Comparison of ENCODE assay signal across 11 mouse cellular contexts in genomic region chr7:140908181-140908580, GRCm38 (mm10). TPM values are rescaled to one million over a fixed set of nuclear protein-coding genes. Genes with fewer than 3 reads are reported as not detected.
DNase-seq lines count a peak whose midpoint lies in the region; ATAC-seq and TF ChIP-seq lines count a peak whose summit lies in the region.
"Had no signal": no experiment of that assay in that cellular context is flagged by ENCODE, and none has a peak within 500 bp of the region (broad histone marks: within the 10 kb centered on the region; RNA-seq: fewer than 3 reads in every experiment).

No protein-coding gene starts in this region.

- no peaks in the 10 kb centered on the region for H3K9me3 ChIP-seq in forebrain, embryonic 12.5 days
- H3K9me3 ChIP-seq in forebrain, embryonic 15.5 days: no peaks in the 10 kb centered on the region
- no peaks in the 10 kb centered on the region for H3K9me3 ChIP-seq in limb, embryonic 13.5 days
- H3K9me3 ChIP-seq in stomach, embryonic 14.5 days (ENCODE audit: control insufficient read depth, low read depth, low read length): no peaks in the 10 kb centered on the region

- no peak for TF ChIP-seq EP300 in heart, adult 2 months (IDR thresholded peaks at IDR 0.05; ENCODE audit: insufficient read depth, low read depth, low read length)

- no peaks in the 10 kb centered on the region for H3K36me3 ChIP-seq in forebrain, embryonic 12.5 days (replicated peaks)
- H3K36me3 ChIP-seq in forebrain, embryonic 15.5 days: no peaks in the 10 kb centered on the region
- H3K36me3 ChIP-seq in limb, embryonic 13.5 days: no peaks in the 10 kb centered on the region
- H3K36me3 ChIP-seq in stomach, embryonic 14.5 days (ENCODE audit: control insufficient read depth, insufficient read depth, low read length): no peaks in the 10 kb centered on the region
- no peaks in the 10 kb centered on the region for H3K36me3 ChIP-seq in heart, adult 2 months (ENCODE audit: control insufficient read depth, insufficient read depth, low read length)

- intact Hi-C loops in heart, adult 2 months (cut with DNase I): loop anchor here (1.0 to 5.0 kb wide), 6 partner anchors 33 to 268 kb away; partner anchors contain the start of genes Gm45717, Ifitm2 and Pgghg

- H3K79me2 ChIP-seq in heart, adult 2 months (replicated peaks; ENCODE audit: control insufficient read depth, insufficient read depth, low read length): no peaks in the 10 kb centered on the region

- WGBS in forebrain, embryonic 12.5 days: 52% methylated on average over 7 of the region's 7 CpGs
- 52% methylated on average over 7 of the region's 7 CpGs for WGBS in forebrain, embryonic 15.5 days
- 40% methylated on average over 7 of the region's 7 CpGs for WGBS in lung, adult 2 months
- WGBS in limb, embryonic 13.5 days: 48% methylated on average over 7 of the region's 7 CpGs
- 50% methylated on average over 7 of the region's 7 CpGs for WGBS in stomach, embryonic 14.5 days
- 58% methylated on average over 7 of the region's 7 CpGs for WGBS in heart, adult 2 months

- peaks cover 4% of the 10 kb centered on the region; the same call in 1 of the 2 replicates for H3K4me1 ChIP-seq in forebrain, embryonic 12.5 days
- peaks cover 5% of the 10 kb centered on the region for H3K4me1 ChIP-seq in forebrain, embryonic 15.5 days
- peaks cover 3% of the 10 kb centered on the region for H3K4me1 ChIP-seq in lung, adult 2 months (ENCODE audit: control insufficient read depth, insufficient read depth, low read length)
- H3K4me1 ChIP-seq in limb, embryonic 13.5 days: peaks cover 7% of the 10 kb centered on the region
- no peaks in the 10 kb centered on the region for H3K4me1 ChIP-seq in stomach, embryonic 14.5 days (ENCODE audit: control insufficient read depth, insufficient read depth, low read length)
- H3K4me1 ChIP-seq in heart, adult 2 months (ENCODE audit: control insufficient read depth, insufficient read depth, low read length): no peaks in the 10 kb centered on the region

- H3K27me3 ChIP-seq in forebrain, embryonic 12.5 days: no peaks in the 10 kb centered on the region
- no peaks in the 10 kb centered on the region for H3K27me3 ChIP-seq in forebrain, embryonic 15.5 days
- H3K27me3 ChIP-seq in limb, embryonic 13.5 days: no peaks in the 10 kb centered on the region
- H3K27me3 ChIP-seq in stomach, embryonic 14.5 days (ENCODE audit: control insufficient read depth, insufficient read depth, low read length): no peaks in the 10 kb centered on the region
- H3K27me3 ChIP-seq in heart, adult 2 months (ENCODE audit: control insufficient read depth, insufficient read depth, low read length): no peaks in the 10 kb centered on the region

- TF ChIP-seq CTCF in lung, adult 2 months (IDR thresholded peaks at IDR 0.05; ENCODE audit: insufficient read depth, low read length): no peak
- no peak for TF ChIP-seq CTCF in heart, adult 2 months (IDR thresholded peaks at IDR 0.05)

- peak overlapping the region; percentile 61; the same call in 1 of the 2 replicates for H3K4me2 ChIP-seq in forebrain, embryonic 12.5 days
- H3K4me2 ChIP-seq in forebrain, embryonic 15.5 days (replicated peaks): no peak overlapping the region
- peak overlapping the region; percentile 75 for H3K4me2 ChIP-seq in limb, embryonic 13.5 days (replicated peaks)
- no peak overlapping the region for H3K4me2 ChIP-seq in stomach, embryonic 14.5 days (replicated peaks; ENCODE audit: low read depth, low read length)

- H3K9ac ChIP-seq in forebrain, embryonic 12.5 days: no peak overlapping the region; the same call in 1 of the 2 replicates
- no peak overlapping the region for H3K9ac ChIP-seq in forebrain, embryonic 15.5 days (replicated peaks)
- H3K9ac ChIP-seq in limb, embryonic 13.5 days: no peak overlapping the region
- H3K9ac ChIP-seq in stomach, embryonic 14.5 days (replicated peaks; ENCODE audit: low read depth, low read length): no peak overlapping the region
- H3K9ac ChIP-seq in heart, adult 2 months (ENCODE audit: low read depth, low read length): no peak overlapping the region

- peak; percentile 52 for DNase-seq in lung, postnatal 10 days
- DNase-seq in lung, adult 2 months: no peak
- DNase-seq in heart, adult 2 months: no peak
- no peak for DNase-seq in ovary, postnatal 10 days (ENCODE audit: low spot score)

- no peak overlapping the region for H3K4me3 ChIP-seq in forebrain, embryonic 12.5 days (replicated peaks)
- no peak overlapping the region for H3K4me3 ChIP-seq in forebrain, embryonic 15.5 days
- H3K4me3 ChIP-seq in lung, adult 2 months (replicated peaks; ENCODE audit: extremely low read depth, low read depth, low read length): no peak overlapping the region
- peak overlapping the region; percentile 44; the same call in 1 of the 2 replicates for H3K4me3 ChIP-seq in limb, embryonic 13.5 days
- H3K4me3 ChIP-seq in stomach, embryonic 14.5 days (ENCODE audit: low read depth, low read length): no peak overlapping the region
- no peak overlapping the region for H3K4me3 ChIP-seq in heart, adult 2 months

- no peak overlapping the region for H3K27ac ChIP-seq in forebrain, embryonic 12.5 days
- no peak overlapping the region for H3K27ac ChIP-seq in forebrain, embryonic 15.5 days (replicated peaks)
- H3K27ac ChIP-seq in limb, embryonic 13.5 days: no peak overlapping the region
- no peak overlapping the region for H3K27ac ChIP-seq in stomach, embryonic 14.5 days (ENCODE audit: low read length)
- H3K27ac ChIP-seq in heart, adult 2 months: no peak overlapping the region
- H3K27ac ChIP-seq: macrophage had no signal

- TF ChIP-seq POLR2A in lung, adult 2 months (IDR thresholded peaks at IDR 0.05; ENCODE audit: borderline replicate concordance, extremely low read depth, low read depth, low read length): no peak
- no peak for TF ChIP-seq POLR2A in heart, adult 2 months (IDR thresholded peaks at IDR 0.05; ENCODE audit: insufficient read depth, low read depth, low read length)

- ATAC-seq in forebrain, embryonic 12.5 days (ENCODE audit: low FRiP score): no peak
- no peak for ATAC-seq in forebrain, embryonic 15.5 days (replicated peaks)
- no peak for ATAC-seq in limb, embryonic 13.5 days (ENCODE audit: low FRiP score, low read depth)
- ATAC-seq in stomach, embryonic 14.5 days (ENCODE audit: insufficient number of reproducible peaks, insufficient read depth, low FRiP score, low read depth): 0 out of 2 replicates have a peak, but pooled peaks have one; percentile 3

RNA-seq across cellular contexts. Expression of gene Cox8b, which starts 7.9 kb away (rescaled TPM):
- not detected in 2 replicates for polyA plus RNA-seq in forebrain, embryonic 12.5 days (2016; fragmentation: Nextera tagmentation; extraction: Ambion mirVana)
- polyA plus RNA-seq in forebrain, embryonic 15.5 days (2015; fragmentation: Nextera tagmentation; extraction: Ambion mirVana): not detected in 2 replicates
- polyA plus RNA-seq in lung, adult 2 months (2012; rRNA removed): 46.7 and 104 TPM in 2 replicates
- 9.3 and 10.0 TPM in 2 replicates for polyA plus RNA-seq in limb, embryonic 13.5 days (2015; fragmentation: Nextera tagmentation; extraction: Ambion mirVana)
- polyA plus RNA-seq in stomach, embryonic 14.5 days (2014; fragmentation: Nextera tagmentation; extraction: Ambion mirVana): 0.87 TPM in 1 of 2 replicates, not detected in the other
- 1,000 to 10,000 TPM; 2,777 to 3,250 TPM for total RNA-seq in heart, adult 2 months (2021)
- polyA plus RNA-seq in heart, adult 2 months (2012; rRNA removed): 1,727 and 2,194 TPM in 2 replicates
- total RNA-seq: hematopoietic stem cell, adult 5-6 weeks had no signal
- polyA plus RNA-seq: macrophage; neural tube, embryonic 14.5 days had no signal

RNA-seq across cellular contexts. Expression of gene Nlrp6, which starts 12.5 kb away (rescaled TPM):
- polyA plus RNA-seq in forebrain, embryonic 12.5 days (2016; fragmentation: Nextera tagmentation; extraction: Ambion mirVana): 0.13 and 0.17 TPM in 2 replicates
- 0.24 and 0.28 TPM in 2 replicates for polyA plus RNA-seq in forebrain, embryonic 15.5 days (2015; fragmentation: Nextera tagmentation; extraction: Ambion mirVana)
- 0.07 and 0.31 TPM in 2 replicates for polyA plus RNA-seq in lung, adult 2 months (2012; rRNA removed)
- 0.05 and 0.06 TPM in 2 replicates for polyA plus RNA-seq in limb, embryonic 13.5 days (2015; fragmentation: Nextera tagmentation; extraction: Ambion mirVana)
- polyA plus RNA-seq in stomach, embryonic 14.5 days (2014; fragmentation: Nextera tagmentation; extraction: Ambion mirVana): 1.2 and 2.2 TPM in 2 replicates
- under 1 TPM in 1 of 2 experiments, not detected in 1; 0.07 TPM for total RNA-seq in heart, adult 2 months (2021)
- polyA plus RNA-seq in heart, adult 2 months (2012; rRNA removed): 0.04 and 0.06 TPM in 2 replicates
- polyA plus RNA-seq: macrophage had no signal

RNA-seq across cellular contexts. Expression of gene Sirt3, which starts 26.1 kb away (rescaled TPM):
- polyA plus RNA-seq in forebrain, embryonic 12.5 days (2016; fragmentation: Nextera tagmentation; extraction: Ambion mirVana): 24.7 and 26.1 TPM in 2 replicates
- 33.6 and 36.5 TPM in 2 replicates for polyA plus RNA-seq in forebrain, embryonic 15.5 days (2015; fragmentation: Nextera tagmentation; extraction: Ambion mirVana)
- 21.1 and 27.0 TPM in 2 replicates for polyA plus RNA-seq in lung, adult 2 months (2012; rRNA removed)
- 29.6 and 30.1 TPM in 2 replicates for polyA plus RNA-seq in limb, embryonic 13.5 days (2015; fragmentation: Nextera tagmentation; extraction: Ambion mirVana)
- 21.8 and 23.5 TPM in 2 replicates for polyA plus RNA-seq in stomach, embryonic 14.5 days (2014; fragmentation: Nextera tagmentation; extraction: Ambion mirVana)
- total RNA-seq in heart, adult 2 months (2021): 10 to 100 TPM; 53.1 to 60.6 TPM
- 86.9 and 100 TPM in 2 replicates for polyA plus RNA-seq in heart, adult 2 months (2012; rRNA removed)

RNA-seq across cellular contexts. Expression of gene Psmd13, which starts 26.4 kb away (rescaled TPM):
- polyA plus RNA-seq in forebrain, embryonic 12.5 days (2016; fragmentation: Nextera tagmentation; extraction: Ambion mirVana): 307 and 318 TPM in 2 replicates
- 283 and 287 TPM in 2 replicates for polyA plus RNA-seq in forebrain, embryonic 15.5 days (2015; fragmentation: Nextera tagmentation; extraction: Ambion mirVana)
- 48.8 and 70.4 TPM in 2 replicates for polyA plus RNA-seq in lung, adult 2 months (2012; rRNA removed)
- 251 and 252 TPM in 2 replicates for polyA plus RNA-seq in limb, embryonic 13.5 days (2015; fragmentation: Nextera tagmentation; extraction: Ambion mirVana)
- 136 and 146 TPM in 2 replicates for polyA plus RNA-seq in stomach, embryonic 14.5 days (2014; fragmentation: Nextera tagmentation; extraction: Ambion mirVana)
- total RNA-seq in heart, adult 2 months (2021): 10 to 100 TPM; 72.6 to 86.1 TPM
- polyA plus RNA-seq in heart, adult 2 months (2012; rRNA removed): 50.8 and 71.0 TPM in 2 replicates

RNA-seq across cellular contexts. Expression of gene Pgghg, which starts 33.0 kb away (rescaled TPM):
- polyA plus RNA-seq in forebrain, embryonic 12.5 days (2016; fragmentation: Nextera tagmentation; extraction: Ambion mirVana): 12.7 and 12.9 TPM in 2 replicates
- polyA plus RNA-seq in forebrain, embryonic 15.5 days (2015; fragmentation: Nextera tagmentation; extraction: Ambion mirVana): 8.5 and 8.7 TPM in 2 replicates
- polyA plus RNA-seq in lung, adult 2 months (2012; rRNA removed): 38.1 and 39.3 TPM in 2 replicates
- 25.9 and 28.0 TPM in 2 replicates for polyA plus RNA-seq in limb, embryonic 13.5 days (2015; fragmentation: Nextera tagmentation; extraction: Ambion mirVana)
- polyA plus RNA-seq in stomach, embryonic 14.5 days (2014; fragmentation: Nextera tagmentation; extraction: Ambion mirVana): 28.7 and 31.0 TPM in 2 replicates
- 1 to 10 TPM; 4.0 to 5.8 TPM for total RNA-seq in heart, adult 2 months (2021)
- 13.0 and 14.1 TPM in 2 replicates for polyA plus RNA-seq in heart, adult 2 months (2012; rRNA removed)

Comparison
In these comparisons a context has a peak if more than half of its experiments do, and no peak if none do; other contexts are left out.
1. H3K4me2 ChIP-seq: peak in forebrain, embryonic 12.5 days (single experiment) and limb, embryonic 13.5 days (single experiment); none in forebrain, embryonic 15.5 days (single experiment) and stomach, embryonic 14.5 days (single experiment).
2. RNA of gene Cox8b, which starts 7.9 kb away (polyA plus RNA-seq): 1,727 to 2,194 TPM in heart, adult 2 months; 46.7 to 104 TPM in lung, adult 2 months, 9.3 to 10.0 TPM in limb, embryonic 13.5 days, 0.87 TPM in stomach, embryonic 14.5 days, not detected in forebrain, embryonic 12.5 days and not detected in forebrain, embryonic 15.5 days; every median in the first group is over 10 times any median in the second.